Mouse (Mus musculus) kidney, adult 2 months (tissue): Measurements from ENCODE around the gene Abcf1. TPM values are rescaled to one million over a fixed set of nuclear protein-coding genes. Genes with fewer than 3 reads are reported as not detected.

Experiments used
- DNase-seq: peaks from one replicate; pipeline ENCODE4 v3.0.0; 2021
- H3K27ac ChIP-seq: fragments of 200-500 bp; 2 replicates; pipeline ENCODE4 v1.5.1; 2012; ENCODE audit warnings: low read depth, low read length, control low read depth, inconsistent platforms; ENCODE audit not compliant: insufficient read depth
- H3K27me3 ChIP-seq: fragments of 200-500 bp; replicated peaks from 2 replicates; pipeline ENCODE4 v1.6.1; 2012; ENCODE audit warnings: mild to moderate bottlenecking, moderate library complexity, low read length, inconsistent platforms; ENCODE audit not compliant: control insufficient read depth, insufficient read depth
- H3K36me3 ChIP-seq: fragments of 200-500 bp; 2 replicates; pipeline ENCODE4 v1.6.1; 2012; ENCODE audit warnings: mild to moderate bottlenecking, moderate library complexity, low read length, inconsistent platforms; ENCODE audit not compliant: control insufficient read depth, insufficient read depth
- H3K4me1 ChIP-seq: fragments of 200-500 bp; 2 replicates; pipeline ENCODE4 v1.6.1; 2011; ENCODE audit warnings: low read length; ENCODE audit not compliant: control insufficient read depth, insufficient read depth
- H3K4me3 ChIP-seq: fragments of 200-500 bp; 2 replicates; pipeline ENCODE4 v1.5.1; 2011; ENCODE audit warnings: mild to moderate bottlenecking, low read depth, low read length, control low read depth; ENCODE audit not compliant: insufficient read depth
- CTCF ChIP-seq: fragments of 200-500 bp; conservative IDR thresholded peaks from 2 replicates; pipeline ENCODE4 v1.5.1; 2011; ENCODE audit warnings: low read depth, mild to moderate bottlenecking, control low read depth, low read length, moderate library complexity, mixed read lengths; ENCODE audit not compliant: insufficient read depth, insufficient read length
- POLR2A ChIP-seq: fragments of 200-500 bp; IDR thresholded peaks from one replicate; pipeline ENCODE4 v1.6.1; 2011; ENCODE audit warnings: low read depth, low read length, control low read depth
- WGBS: fragments of 180-500 bp; shearing (Covaris S2); methylation state at CpG from one replicate; pipeline ENCODE4 v1.1.7; 2018; 5-methylcytosine and 5-hydroxymethylcytosine counted together
- polyA plus RNA-seq: library from polyadenylated mRNA; depleted of rRNA; stranded (reverse); fragments of >200 nt; gene quantifications from 2 replicates; pipeline ENCODE4 v1.2.3, GENCODE M21; 2012

Gene Abcf1
- polyA plus RNA-seq, 1 experiment, result 63.6 TPM

DNA sequence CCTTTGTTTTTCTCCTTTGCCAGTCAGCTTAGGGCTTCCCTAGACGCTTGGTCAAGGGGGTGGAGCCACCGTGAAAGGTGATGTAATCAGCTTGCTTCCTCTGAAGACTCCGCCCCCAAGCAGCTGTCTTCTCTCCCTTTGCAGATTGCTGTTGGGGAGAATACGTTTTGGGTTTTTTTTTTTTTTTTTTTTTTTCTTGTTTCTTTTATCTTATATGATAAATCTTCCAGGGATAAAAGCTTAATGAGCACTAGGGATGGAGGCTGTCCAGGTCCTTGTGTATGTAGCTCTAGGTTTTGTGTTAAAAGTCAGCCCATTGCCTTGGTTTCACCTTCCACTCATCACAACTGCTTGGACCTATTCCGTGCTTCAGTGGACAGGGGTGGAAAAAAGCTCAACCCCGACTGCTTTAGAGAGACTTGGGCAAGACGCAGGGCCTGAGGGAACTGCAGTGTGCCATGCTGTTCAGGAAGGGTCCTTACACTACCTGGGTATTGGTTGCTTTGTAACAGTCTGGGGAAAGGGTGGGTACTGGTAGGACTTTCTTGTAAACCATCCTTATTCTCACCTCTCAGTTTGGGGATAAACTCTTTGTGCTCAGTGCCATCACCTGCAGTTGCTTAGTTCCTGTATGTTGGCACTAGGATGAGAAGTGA, 50.4 kb downstream of the Abcf1 start:
- peaks cover 11% of the 10 kb centered on the region for H3K36me3 ChIP-seq
- H3K27ac ChIP-seq, result peak overlapping the region; percentile 100
- DNase-seq, result peak; percentile 98
- peaks cover 28% of the 10 kb centered on the region; the same call in 1 of the 2 replicates for H3K4me1 ChIP-seq
- peak overlapping the region; percentile 40 for H3K4me3 ChIP-seq
- no peaks in the 10 kb centered on the region for H3K27me3 ChIP-seq
- no peak for TF ChIP-seq POLR2A
- TF ChIP-seq CTCF, result no peak
- under 1% methylated on average over 7 of the region's 7 CpGs for WGBS

DNA sequence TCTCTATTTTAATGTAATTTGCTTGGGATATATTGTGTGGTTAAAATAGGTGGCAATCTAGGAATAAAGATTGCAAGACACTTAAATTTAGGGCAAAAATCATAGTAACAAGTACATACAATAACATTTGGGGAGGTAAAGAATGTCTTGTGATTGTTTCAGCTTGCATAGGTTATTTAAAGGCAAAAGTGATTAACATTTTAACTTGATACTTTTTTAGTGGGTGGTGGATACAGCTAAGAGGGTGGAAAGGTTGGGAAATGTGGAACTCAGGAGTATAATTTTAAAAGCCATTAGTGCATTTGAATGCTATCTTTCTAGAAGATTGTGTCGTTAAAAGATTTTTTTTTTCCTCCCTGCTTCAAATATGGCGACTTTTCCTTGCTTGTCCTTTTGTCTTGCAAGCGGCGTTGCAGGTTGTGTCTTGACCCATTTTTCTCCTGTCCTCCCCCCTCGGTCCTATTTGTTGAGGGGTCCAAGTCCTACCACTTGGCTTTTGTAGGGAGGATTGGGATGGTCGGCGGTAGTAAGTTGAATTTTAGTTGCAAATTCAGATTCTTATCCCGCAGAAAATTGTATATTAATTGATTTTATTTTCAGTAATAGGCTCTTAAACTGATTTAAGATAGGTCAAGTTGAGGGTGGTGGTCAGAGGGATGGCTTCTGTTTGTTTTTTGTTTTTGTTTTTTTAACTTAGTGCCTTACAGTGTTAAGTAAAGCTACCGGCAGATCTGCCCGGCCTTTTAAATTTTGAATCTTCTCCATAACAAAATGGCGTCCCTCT, 51.1 kb downstream of the Abcf1 start:
- peak; percentile 70 for DNase-seq
- peak overlapping the region; percentile 99 for H3K4me3 ChIP-seq
- TF ChIP-seq CTCF (no peak), POLR2A (peak; percentile 41)
- peaks cover 11% of the 10 kb centered on the region for H3K36me3 ChIP-seq
- peak overlapping the region; percentile 100 for H3K27ac ChIP-seq
- H3K4me1 ChIP-seq, result peaks cover 28% of the 10 kb centered on the region; the same call in 1 of the 2 replicates
- WGBS, result 0% methylated on average over 11 of the region's 11 CpGs
- H3K27me3 ChIP-seq, result no peaks in the 10 kb centered on the region

DNA sequence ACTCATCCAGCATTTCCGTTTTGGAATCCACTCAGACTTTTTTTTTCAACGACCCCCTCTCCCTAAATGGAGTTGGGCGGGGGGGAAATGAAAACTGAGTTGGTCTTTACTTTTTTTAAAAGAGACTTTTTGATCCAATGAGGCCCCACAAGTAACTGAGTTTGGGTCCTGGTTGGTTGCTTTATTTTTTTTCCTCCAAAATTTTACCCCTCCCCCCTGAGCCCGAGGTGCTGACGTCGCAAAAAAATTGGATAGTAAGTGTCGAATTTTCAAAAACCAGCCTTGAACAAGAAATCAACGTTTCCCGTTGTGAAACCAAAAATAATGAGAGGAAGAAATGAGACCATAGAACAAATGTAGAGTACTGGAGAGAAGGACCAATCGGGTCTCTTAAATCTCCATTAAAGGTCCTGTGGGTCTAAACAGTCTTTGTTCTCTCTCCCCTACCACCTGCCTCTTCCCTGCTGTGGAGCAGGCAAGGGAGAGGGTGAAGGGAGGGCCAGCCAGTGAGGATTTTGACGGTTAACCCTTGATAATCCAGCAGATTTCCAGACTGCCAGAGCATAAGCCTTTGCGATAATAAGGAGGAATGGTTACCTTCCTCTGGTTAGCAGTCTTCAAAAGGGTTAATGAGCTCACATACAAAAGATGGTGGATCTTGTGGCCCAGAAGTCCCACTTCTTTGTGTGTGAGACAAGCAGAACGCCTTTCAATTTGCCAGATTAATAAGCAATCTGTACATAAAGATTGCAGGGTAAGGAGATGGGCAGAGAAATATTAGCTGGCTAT, 51.9 kb downstream of the Abcf1 start:
- peaks cover 25% of the 10 kb centered on the region; the same call in 1 of the 2 replicates for H3K4me1 ChIP-seq
- peak overlapping the region; percentile 99 for H3K27ac ChIP-seq
- peak overlapping the region; percentile 99 for H3K4me3 ChIP-seq
- TF ChIP-seq POLR2A, result peak; percentile 71
- TF ChIP-seq CTCF, result no peak
- no peaks in the 10 kb centered on the region for H3K27me3 ChIP-seq
- under 1% methylated on average over 13 of the region's 13 CpGs for WGBS
- peak; percentile 58 for DNase-seq
- H3K36me3 ChIP-seq, result peaks cover 11% of the 10 kb centered on the region

DNA sequence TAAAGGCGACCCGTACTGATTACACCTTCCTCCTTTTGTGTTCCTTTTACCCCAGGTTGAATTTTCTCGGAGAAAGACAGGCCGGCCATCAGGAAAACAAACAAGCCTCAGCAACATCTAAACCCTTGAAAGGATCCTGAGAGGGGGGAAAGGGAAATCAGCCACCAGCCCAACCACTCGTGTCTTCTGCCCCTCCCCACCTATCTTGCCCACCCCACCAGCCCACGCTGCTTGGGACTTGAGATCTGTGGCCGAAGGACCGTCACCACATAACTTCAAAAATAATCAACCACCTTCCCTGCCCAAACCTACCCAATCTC, 52.5 kb downstream of the Abcf1 start:
- no peak for DNase-seq
- no peaks in the 10 kb centered on the region for H3K27me3 ChIP-seq
- peak overlapping the region; percentile 99 for H3K4me3 ChIP-seq
- peaks cover 11% of the 10 kb centered on the region for H3K36me3 ChIP-seq
- TF ChIP-seq CTCF, result no peak
- TF ChIP-seq POLR2A, result no peak
- WGBS, result under 1% methylated on average over 8 of the region's 8 CpGs
- H3K27ac ChIP-seq, result peak overlapping the region; percentile 99
- H3K4me1 ChIP-seq, result peaks cover 20% of the 10 kb centered on the region; the same call in 1 of the 2 replicates

DNA sequence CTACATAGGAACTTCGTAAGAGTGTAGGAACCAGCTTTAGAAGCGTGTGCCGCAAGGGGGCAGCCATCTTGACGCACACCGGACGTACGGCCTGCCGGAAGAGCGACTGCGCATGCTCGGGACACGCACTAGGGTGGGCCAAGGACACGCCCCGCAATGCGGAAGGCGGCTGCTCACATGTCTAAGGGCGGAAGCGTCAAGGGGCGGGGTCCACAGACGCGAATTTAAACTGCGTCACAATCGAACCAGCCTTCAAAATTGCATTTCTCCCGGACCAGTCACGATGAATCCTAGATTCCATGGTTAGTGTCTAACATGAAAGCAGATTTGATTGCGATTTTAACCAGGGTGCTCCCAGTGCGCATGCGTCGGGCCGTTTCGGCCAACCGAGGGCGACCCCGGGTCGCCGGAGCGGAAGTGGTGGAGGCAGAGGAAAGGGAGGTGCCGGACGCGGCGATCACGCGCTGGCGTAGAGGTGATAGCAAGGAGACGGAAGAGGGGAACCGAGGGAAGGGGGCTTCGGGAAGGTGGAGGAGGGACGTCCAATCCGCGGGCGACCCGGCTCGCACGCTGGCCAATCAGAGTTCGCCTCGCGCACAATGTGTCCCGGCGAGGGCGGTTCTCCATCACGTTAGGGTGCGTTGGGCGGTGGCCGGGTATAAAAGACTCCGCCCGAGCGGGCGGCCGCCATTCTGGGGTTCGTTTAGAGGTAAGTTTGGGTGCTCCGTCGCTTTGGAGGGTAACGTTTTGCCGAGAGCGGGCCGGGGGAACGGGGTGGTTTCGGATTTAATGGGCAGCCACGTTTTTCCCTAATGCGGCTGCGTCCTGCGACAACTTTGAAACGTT, 53.0 kb downstream of the Abcf1 start, which contains the start of the genes Mrps18b and Ppp1r10:
Gene Mrps18b, minus strand, starts transcription at position 93 of the 846 bp plus-strand sequence.
Gene Ppp1r10, plus strand, starts transcription at position 138 of the 846 bp plus-strand sequence.
- WGBS, result under 1% methylated on average over 83 of the region's 83 CpGs
- H3K27me3 ChIP-seq, result no peaks in the 10 kb centered on the region
- TF ChIP-seq CTCF (peak; percentile 52), POLR2A (peak; percentile 99)
- DNase-seq, result peak; percentile 100
- H3K36me3 ChIP-seq, result peaks cover 11% of the 10 kb centered on the region
- peak within 1 kb of the TSS; percentile 99 for H3K4me3 ChIP-seq
- peak within 1 kb of the TSS; percentile 99 for H3K27ac ChIP-seq
- H3K4me1 ChIP-seq, result peaks cover 20% of the 10 kb centered on the region; the same call in 1 of the 2 replicates
